Mouse (Mus musculus): Measurements from ENCODE around the gene Tagln.

- TF ChIP-seq CTCF (IDR thresholded peaks at IDR 0.05; ENCODE audit: borderline replicate concordance, extremely low read depth, insufficient read depth, insufficient read length) (no peak), POLR2A (IDR thresholded peaks at IDR 0.05; ENCODE audit: borderline replicate concordance, extremely low read depth, insufficient read depth, insufficient read length, poor library complexity, severe bottlenecking) (no peak)
These were observed 44.8 kb upstream of the Tagln start for GRCm38 (mm10) chr9:45980611-45981010.

All from brain, embryonic 14.5 days (tissue).